Mouse (Mus musculus) NIH3T3 (cell line): ENCODE results near the gene Efnb3.

Source experiments
- DNase-seq: peaks from one replicate; pipeline ENCODE4 v3.0.0-alpha.2; 2012; ENCODE audit warnings: low read depth

Efnb3 gene

GRCm38 (mm10) chr11:69559851-69560765 is at the start of gene Efnb3:
Gene Efnb3 (minus strand): TSS chr11:69560205.
- no peak for DNase-seq

GRCm38 (mm10) chr11:69609416-69609815 is 49.4 kb upstream of the Efnb3 start:
- no peak for DNase-seq

DNA sequence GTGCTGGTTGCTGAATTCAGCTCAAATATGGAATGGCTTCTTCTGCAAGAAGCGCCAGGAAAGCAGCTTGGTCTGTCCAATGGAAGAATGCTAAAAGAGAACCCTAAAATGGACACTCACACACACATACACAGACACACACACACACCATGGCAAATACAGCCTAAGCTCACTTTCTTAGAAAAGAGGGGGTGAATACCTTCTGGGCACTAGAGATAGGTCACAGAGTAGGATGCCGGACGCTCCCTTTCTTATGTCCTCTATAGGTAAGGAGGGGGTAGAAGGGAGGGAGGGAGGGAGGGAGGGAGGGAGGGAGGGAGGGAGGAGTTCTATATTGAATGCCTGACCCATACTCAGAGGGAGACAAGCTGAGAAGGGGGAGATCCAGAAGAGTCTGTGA is 48.5 kb upstream of the Efnb3 start:
- DNase-seq: no peak

- no peak for DNase-seq
Observed at GRCm38 (mm10) chr11:69606832-69607231, 46.8 kb upstream of the Efnb3 start.

DNA sequence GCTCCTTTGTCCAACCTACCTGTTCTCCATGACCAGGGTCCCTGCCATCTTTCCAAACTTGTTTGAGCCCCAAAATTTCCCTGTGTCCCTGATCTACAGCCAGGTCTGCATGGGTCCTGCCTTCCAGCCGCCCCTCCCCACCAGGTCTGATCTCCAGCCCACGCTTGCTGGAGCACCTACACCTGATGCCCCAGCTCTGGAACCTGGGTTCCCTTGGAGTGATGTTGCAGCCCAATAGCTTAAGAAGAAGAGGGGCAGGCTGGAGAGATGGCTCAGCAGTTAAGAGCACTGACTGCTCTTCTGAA is 46.4 kb upstream of the Efnb3 start:
- DNase-seq: no peak

DNA sequence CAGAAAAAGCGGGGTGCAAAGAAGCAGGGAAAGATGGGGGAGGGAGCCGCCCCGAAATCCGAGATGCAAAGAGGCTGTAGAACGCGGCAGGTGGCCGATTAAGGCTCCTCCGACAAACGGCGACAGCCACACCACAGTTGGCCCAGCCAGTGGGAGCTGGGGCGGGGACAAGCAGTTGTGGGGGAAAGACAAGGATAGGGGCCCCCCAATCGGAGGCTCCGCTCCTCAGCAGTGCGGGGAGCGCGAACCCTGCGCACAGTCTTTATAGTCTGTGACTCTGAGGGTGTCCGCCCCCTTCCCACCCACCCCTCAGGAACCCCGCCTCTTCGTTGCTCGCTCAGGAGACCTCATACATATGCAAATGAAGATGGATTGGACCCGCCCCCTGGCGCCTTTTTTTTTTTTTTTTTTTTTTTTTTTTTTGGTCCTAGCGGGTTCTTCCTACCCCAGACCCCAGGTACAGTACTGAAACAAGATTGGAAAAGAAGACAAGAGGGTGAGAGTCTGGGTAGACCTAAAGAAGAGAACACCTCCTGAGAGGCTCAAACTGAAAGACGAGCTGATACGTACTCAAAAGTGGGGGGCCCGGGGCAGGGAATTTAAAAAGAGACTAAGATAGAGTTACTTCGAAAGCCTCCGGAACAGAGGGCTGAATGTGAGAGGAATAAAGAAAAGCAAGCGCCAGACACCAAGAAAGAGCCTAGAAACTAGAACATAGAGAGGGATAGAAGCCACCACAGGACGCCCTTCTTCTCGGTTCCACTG is 45.9 kb upstream of the Efnb3 start, which contains the start of gene Atp1b2:
Gene Atp1b2 (minus strand): TSS at position 217 of the 765 bp plus-strand sequence.
- DNase-seq: peak; percentile 54

DNA sequence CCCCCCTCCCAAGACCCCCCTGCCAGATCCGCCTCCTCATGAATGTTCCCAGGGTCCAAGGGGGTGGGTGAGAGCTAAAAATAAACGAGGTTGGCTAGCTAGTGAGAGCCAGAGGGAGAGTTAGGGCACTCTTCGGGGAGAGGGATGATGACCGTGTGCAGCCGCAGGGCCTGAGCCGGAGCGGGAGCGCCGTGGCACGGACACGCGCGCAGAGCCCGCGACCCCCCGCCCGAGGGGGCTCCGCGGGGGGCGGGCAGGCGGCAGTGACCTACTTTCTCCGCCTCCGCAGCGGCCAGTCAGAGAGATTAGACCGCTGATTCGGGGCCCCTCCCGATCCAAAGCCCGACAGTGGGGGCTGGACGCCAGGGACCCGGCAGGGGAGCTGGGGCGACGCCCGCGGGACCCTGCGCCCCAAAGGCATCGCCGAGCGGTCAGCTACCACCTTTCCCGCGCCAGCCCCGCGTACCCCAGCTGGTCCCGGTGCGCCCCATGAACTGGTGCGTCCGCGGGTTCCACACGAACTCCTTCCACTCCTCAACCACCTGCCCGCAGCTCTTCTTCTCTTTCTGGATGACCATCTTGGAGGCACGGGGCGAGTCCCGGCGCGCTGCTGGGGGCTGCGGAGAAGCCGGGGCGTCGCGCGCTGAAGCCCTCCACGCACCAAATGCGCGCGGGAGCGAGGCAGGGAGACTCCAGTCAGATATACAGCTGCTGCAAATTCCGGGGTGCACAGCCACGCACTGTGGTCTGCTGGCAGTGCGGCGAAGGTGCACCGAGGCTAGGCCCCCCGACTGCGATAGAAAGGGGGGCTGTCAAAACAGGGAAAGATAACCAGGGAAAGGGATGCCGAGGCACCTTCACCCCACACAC is 45.0 kb upstream of the Efnb3 start:
- no peak for DNase-seq

DNA sequence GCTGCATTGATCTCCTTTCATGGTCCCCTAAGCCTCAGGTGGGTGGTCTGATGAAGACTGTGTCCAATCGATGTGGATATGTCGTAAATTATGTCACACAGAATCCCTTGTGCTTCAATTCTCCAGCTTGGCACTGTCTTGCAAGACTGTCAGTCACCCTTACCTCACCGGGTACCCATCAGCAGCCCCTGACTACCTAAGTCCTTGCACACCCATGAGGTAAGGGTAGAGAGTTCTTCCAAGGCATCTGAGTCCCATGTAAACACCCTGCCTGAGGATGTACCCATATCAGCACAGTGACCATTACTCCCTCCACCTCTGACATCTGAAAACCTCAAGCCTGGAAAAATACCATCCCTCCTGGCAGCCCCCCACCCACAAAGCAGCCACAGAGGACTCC is 44.3 kb upstream of the Efnb3 start:
- DNase-seq: no peak

DNA sequence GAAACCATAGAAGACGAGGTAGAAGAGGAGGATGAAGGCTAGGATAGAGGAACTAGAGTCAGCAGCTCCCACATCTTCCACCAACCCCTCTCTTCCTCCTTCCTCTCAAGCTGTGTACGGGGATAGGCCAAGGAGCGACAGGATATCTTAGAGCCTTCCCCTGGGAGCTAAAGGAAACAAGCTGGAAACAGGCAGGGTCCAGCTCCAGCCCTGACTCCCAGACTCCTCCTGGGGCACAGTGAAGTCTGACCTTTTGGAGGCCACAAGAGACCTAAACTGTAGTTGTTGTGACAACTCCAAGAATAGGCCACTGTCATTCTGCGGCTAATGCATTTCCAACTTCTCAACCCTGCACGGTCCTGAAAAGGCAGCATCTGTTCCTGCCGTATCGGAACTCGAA is 43.5 kb upstream of the Efnb3 start:
- no peak for DNase-seq

DNA sequence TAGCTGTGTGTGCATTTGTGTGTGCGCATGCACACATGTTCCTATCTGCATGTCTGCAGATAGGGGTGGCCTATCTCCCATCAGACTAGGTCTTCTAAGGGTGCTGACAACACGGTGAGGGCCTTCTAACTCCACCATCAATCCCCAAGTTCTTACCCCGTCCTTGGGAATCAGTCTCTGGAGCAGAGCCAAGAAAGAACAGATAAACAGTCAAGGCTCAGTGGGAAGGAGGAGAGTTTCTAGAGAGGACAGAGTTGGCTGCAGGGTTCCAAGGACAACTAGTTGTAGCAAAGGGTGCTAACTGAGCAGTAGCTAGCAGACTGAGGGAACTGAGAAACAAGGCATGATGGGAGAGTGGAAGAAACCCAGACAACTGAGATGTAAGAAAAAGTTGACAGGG is 41.8 kb upstream of the Efnb3 start:
- DNase-seq: no peak

- DNase-seq: peak; percentile 84
Observed at GRCm38 (mm10) chr11:69600098-69600497, 40.1 kb upstream of the Efnb3 start.

DNA sequence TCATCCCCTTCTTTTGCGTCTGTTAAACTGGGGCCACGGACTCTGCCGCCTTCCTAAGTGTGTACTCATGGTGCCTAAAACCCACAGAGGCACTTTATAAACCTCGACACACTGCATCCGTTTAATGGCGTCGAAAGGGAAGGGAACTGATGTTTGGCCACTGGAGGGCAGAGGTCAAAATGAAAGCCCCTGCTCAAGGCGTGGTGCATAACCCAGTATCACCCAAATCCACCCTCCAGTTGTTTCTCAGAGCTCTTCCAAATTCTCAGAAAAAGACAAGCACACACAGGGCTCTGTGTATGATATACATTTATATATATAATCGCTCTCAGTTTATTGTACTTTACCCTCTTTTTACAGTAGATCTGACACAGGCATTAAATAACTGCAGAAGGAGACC is 39.4 kb upstream of the Efnb3 start:
- no peak for DNase-seq

GRCm38 (mm10) chr11:69594853-69595252 is 34.8 kb upstream of the Efnb3 start:
- no peak for DNase-seq

- DNase-seq: no peak
Observed at GRCm38 (mm10) chr11:69592799-69593198, 32.8 kb upstream of the Efnb3 start.

GRCm38 (mm10) chr11:69591899-69592637 is 32.1 kb upstream of the Efnb3 start:
- DNase-seq: no peak

DNA sequence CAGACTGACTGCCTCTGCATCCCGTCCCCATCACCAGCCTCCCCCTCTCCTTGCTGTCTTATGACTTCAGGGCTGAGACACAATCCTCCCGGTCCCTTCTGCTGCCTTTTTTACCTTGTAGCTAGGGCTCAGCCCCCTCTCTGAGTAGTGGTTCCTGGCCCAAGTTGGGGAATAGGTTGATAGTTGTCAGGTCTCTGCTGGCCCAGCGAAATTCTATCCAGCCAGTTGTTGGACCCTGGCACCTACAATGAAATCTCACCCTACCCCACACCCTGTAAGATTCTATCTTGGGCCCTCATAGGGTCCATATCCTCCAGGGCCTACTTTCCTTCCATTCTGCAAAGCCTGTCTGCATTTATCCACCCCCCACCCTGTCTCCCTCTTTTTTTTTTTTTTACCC is 31.4 kb upstream of the Efnb3 start:
- DNase-seq: no peak

- DNase-seq: no peak
Observed at GRCm38 (mm10) chr11:69590622-69591021, 30.6 kb upstream of the Efnb3 start.

DNA sequence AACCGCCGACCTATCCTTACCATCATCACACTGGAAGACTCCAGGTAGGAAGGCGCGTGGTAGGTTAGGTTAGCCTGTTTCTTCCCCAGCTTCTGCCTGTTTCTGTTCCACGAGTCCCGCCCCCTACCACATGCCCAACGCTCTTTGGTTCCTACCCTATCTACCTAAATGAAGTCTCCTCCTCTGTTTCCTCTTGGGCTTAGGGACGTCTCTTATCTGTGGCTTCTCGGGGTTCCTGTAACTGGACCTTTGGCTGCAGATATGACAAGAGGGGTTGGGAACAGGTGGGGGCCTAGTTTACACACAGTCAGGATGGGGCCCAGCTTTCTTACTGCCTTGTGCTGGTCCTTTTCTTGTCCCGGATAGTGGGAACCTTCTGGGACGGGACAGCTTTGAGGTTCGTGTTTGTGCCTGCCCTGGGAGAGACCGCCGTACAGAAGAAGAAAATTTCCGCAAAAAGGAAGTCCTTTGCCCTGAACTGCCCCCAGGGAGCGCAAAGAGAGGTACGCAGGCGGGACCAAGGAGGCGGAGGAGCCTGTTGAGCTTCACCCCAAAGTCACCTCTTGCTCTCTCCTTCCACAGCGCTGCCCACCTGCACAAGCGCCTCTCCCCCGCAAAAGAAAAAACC is 29.3 kb upstream of the Efnb3 start:
- DNase-seq: no peak

DNA sequence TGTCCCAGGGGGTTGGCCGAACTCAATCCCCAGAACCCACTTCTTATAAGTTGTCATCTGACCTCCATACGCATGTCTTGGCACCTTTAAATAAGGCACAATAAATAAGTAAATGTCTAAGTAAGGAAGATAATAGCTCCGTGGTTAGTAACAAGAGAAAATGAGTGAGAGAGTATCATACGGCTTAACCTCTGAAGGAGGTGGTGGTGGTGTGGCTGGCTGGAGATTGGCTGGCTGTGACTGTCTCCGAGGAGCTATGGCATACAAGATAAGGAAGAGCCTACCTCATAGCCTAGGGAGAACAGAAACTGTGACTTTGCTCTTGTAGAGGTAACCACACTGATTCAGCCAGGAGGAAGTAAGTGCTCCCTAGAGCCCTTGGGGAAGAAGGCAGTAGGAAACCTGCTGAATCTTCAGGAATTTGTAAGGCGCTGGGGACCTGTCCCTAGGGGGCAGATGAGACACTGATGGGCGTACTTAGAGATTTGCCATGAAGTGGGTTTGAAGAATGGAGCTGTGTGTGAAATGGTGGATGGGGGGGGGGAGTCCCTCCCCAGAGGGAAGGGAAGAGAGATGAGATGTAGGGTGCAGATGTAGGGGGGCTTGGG is 25.8 kb upstream of the Efnb3 start:
- no peak for DNase-seq

DNA sequence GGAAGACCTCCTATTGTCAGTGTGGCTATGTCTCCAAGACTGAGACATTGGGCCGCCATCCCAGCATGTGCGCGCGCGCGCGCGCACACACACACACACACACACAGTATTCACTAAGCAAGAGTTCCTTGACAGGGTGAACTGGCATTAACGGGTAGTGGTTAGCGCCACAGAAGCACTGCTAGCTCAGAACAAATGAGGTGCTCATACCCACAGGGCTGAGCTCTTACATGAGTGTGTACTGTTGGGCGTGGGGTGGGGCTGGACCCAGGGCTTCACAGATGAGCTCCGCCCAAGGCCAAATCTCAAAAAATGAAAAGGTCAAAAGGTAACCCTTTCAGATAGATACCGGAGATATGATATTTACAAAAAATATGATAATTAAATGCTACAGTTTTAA is 24.9 kb upstream of the Efnb3 start:
- no peak for DNase-seq

DNA sequence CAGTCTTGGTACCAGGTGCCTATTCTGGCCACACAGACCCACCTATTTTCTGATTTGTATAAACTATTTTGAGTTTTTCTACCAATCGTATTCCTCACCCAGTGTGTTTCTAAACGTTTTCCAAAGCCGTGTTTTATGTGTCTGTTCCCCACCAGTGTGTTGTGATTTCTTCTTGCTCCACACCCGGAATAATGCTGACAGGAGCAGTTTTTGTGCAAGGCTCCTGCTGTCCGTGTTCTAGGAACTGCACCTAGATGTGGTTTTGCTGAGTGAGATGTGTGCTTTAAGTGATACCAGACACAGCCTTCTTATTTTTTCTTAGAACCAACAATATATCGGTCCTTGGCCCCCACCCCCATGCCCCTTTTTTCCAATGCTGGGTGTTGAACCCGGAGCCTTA is 24.0 kb upstream of the Efnb3 start:
- no peak for DNase-seq
